9 mouse cellular contexts compared by ENCODE assay signal in genomic region chr9:106306662-106307351, GRCm38 (mm10). TPM values are rescaled to one million over a fixed set of nuclear protein-coding genes. Genes with fewer than 3 reads are reported as not detected.
DNase-seq lines count a peak whose midpoint lies in the region; ATAC-seq and TF ChIP-seq lines count a peak whose summit lies in the region.
"Had no signal": no experiment of that assay in that cellular context is flagged by ENCODE, and none has a peak within 500 bp of the region (broad histone marks: within the 10 kb centered on the region; RNA-seq: fewer than 3 reads in every experiment).

No protein-coding gene starts in this region.

- TF ChIP-seq CTCF in small intestine, adult 2 months (IDR thresholded peaks at IDR 0.05; ENCODE audit: extremely low read depth, insufficient read length, insufficient replicate concordance, low read depth, low read length), result peak; percentile 93

- no peak overlapping the region for H3K9ac ChIP-seq in midbrain, embryonic 14.5 days (replicated peaks; ENCODE audit: low read length)
- H3K9ac ChIP-seq: lung, embryonic 15.5 days had no signal

- intact Hi-C loops in gastrocnemius, postnatal 14 days (cut with DNase I; ENCODE audit: low total_unique reads), result loop anchor here (5.0 kb wide), 1 partner anchor 115 kb away; no protein-coding TSS in a partner anchor

- TF ChIP-seq POLR2A in small intestine, adult 2 months (IDR thresholded peaks at IDR 0.05; ENCODE audit: low read depth, low read length), result no peak

- peaks cover 20% of the 10 kb centered on the region; the same call in 1 of the 2 replicates for H3K36me3 ChIP-seq in heart, embryonic 10.5 days
- peaks cover 49% of the 10 kb centered on the region for H3K36me3 ChIP-seq in limb, embryonic 10.5 days
- H3K36me3 ChIP-seq in midbrain, embryonic 14.5 days (ENCODE audit: control insufficient read depth, insufficient read depth, low read length), result no peaks in the 10 kb centered on the region
- no peaks in the 10 kb centered on the region; the same call in 1 of the 2 replicates for H3K36me3 ChIP-seq in small intestine, adult 2 months (ENCODE audit: control insufficient read depth, insufficient read depth, low read length)

- no peaks in the 10 kb centered on the region for H3K9me3 ChIP-seq in heart, embryonic 10.5 days
- H3K9me3 ChIP-seq in limb, embryonic 10.5 days (replicated peaks), result no peaks in the 10 kb centered on the region
- no peaks in the 10 kb centered on the region for H3K9me3 ChIP-seq in midbrain, embryonic 14.5 days (ENCODE audit: control insufficient read depth, low read length)
- H3K9me3 ChIP-seq: lung, embryonic 15.5 days had no signal

- ATAC-seq in midbrain, embryonic 14.5 days (ENCODE audit: low FRiP score, low TSS enrichment), result peak; percentile 20; the same call in 1 of the 2 replicates

- H3K4me3 ChIP-seq in heart, embryonic 10.5 days, result no peak overlapping the region
- H3K4me3 ChIP-seq in limb, embryonic 10.5 days, result no peak overlapping the region
- no peak overlapping the region for H3K4me3 ChIP-seq in midbrain, embryonic 14.5 days (replicated peaks; ENCODE audit: low read depth, low read length)
- no peak overlapping the region for H3K4me3 ChIP-seq in small intestine, adult 2 months (ENCODE audit: low read depth, low read length)
- H3K4me3 ChIP-seq: lung, embryonic 15.5 days had no signal

- no peak overlapping the region for H3K4me2 ChIP-seq in midbrain, embryonic 14.5 days (ENCODE audit: low read length)
- H3K4me2 ChIP-seq: lung, embryonic 15.5 days had no signal

- no peaks in the 10 kb centered on the region for H3K27me3 ChIP-seq in heart, embryonic 10.5 days (ENCODE audit: insufficient read depth, poor library complexity, severe bottlenecking)
- no peaks in the 10 kb centered on the region for H3K27me3 ChIP-seq in limb, embryonic 10.5 days (ENCODE audit: low read depth, poor library complexity, severe bottlenecking)
- H3K27me3 ChIP-seq in midbrain, embryonic 14.5 days (ENCODE audit: control insufficient read depth, insufficient read depth, low read length), result no peaks in the 10 kb centered on the region
- H3K27me3 ChIP-seq in small intestine, adult 2 months (ENCODE audit: control insufficient read depth, insufficient read depth, low read length), result no peaks in the 10 kb centered on the region
- H3K27me3 ChIP-seq: lung, embryonic 15.5 days had no signal

- H3K4me1 ChIP-seq in heart, embryonic 10.5 days, result peaks cover 58% of the 10 kb centered on the region
- H3K4me1 ChIP-seq in limb, embryonic 10.5 days, result peaks cover 19% of the 10 kb centered on the region
- no peaks in the 10 kb centered on the region for H3K4me1 ChIP-seq in midbrain, embryonic 14.5 days (ENCODE audit: control insufficient read depth, insufficient read depth, low read length)
- peaks cover 2% of the 10 kb centered on the region; the same call in 1 of the 2 replicates for H3K4me1 ChIP-seq in small intestine, adult 2 months (ENCODE audit: control insufficient read depth, insufficient read depth, insufficient read length, low read length)

- WGBS in heart, embryonic 10.5 days, result 46% methylated on average over 8 of the region's 8 CpGs
- WGBS in limb, embryonic 10.5 days, result 51% methylated on average over 8 of the region's 8 CpGs
- 47% methylated on average over 8 of the region's 8 CpGs for WGBS in midbrain, embryonic 14.5 days
- 66% methylated on average over 8 of the region's 8 CpGs for WGBS in small intestine, adult 2 months

- DNase-seq in heart, adult 11 months, result peak; percentile 97
- DNase-seq in heart, embryonic 10.5 days (ENCODE audit: low spot score), result no peak
- peak; percentile 55 to 76 for DNase-seq in cerebellum, postnatal 4 days (ENCODE audit: low spot score in 2 of 2)
- DNase-seq in gastrocnemius, postnatal 14 days, result peak; percentile 79
- peak; percentile 55 for DNase-seq in kidney, adult 11 months
- DNase-seq in limb, embryonic 10.5 days (ENCODE audit: low spot score), result peak; percentile 76
- peak; percentile 87 for DNase-seq in midbrain, embryonic 14.5 days

- H3K27ac ChIP-seq in heart, embryonic 10.5 days, result no peak overlapping the region
- H3K27ac ChIP-seq in limb, embryonic 10.5 days, result peak overlapping the region; percentile 62; the same call in 1 of the 2 replicates
- H3K27ac ChIP-seq in midbrain, embryonic 14.5 days (replicated peaks; ENCODE audit: low read depth, low read length), result no peak overlapping the region
- no peak overlapping the region for H3K27ac ChIP-seq in small intestine, adult 2 months (ENCODE audit: insufficient read depth, low read depth, low read length)
- H3K27ac ChIP-seq: lung, embryonic 15.5 days had no signal

RNA-seq across cellular contexts. Expression of gene Poc1a, which starts 25.9 kb away (rescaled TPM):
- polyA plus RNA-seq in heart, embryonic 10.5 days (2016; fragmentation: Nextera tagmentation; extraction: Ambion mirVana), result 36.5 and 42.3 TPM in 2 replicates
- 1 to 10 TPM; 1.8 to 2.5 TPM for total RNA-seq in gastrocnemius, postnatal 14 days (2021)
- polyA plus RNA-seq in limb, embryonic 10.5 days (2016; fragmentation: Nextera tagmentation; extraction: Ambion mirVana), result 42.9 and 43.9 TPM in 2 replicates
- polyA plus RNA-seq in midbrain, embryonic 14.5 days (2014; fragmentation: Nextera tagmentation; extraction: Ambion mirVana), result 7.1 and 8.4 TPM in 2 replicates
- polyA plus RNA-seq in small intestine, adult 2 months (2012; rRNA removed), result 6.5 and 14.9 TPM in 2 replicates

RNA-seq across cellular contexts. Expression of gene Alas1, which starts 58.4 kb away (rescaled TPM):
- 96.9 and 120 TPM in 2 replicates for polyA plus RNA-seq in heart, embryonic 10.5 days (2016; fragmentation: Nextera tagmentation; extraction: Ambion mirVana)
- 100 to 1,000 TPM; 189 to 234 TPM for total RNA-seq in gastrocnemius, postnatal 14 days (2021)
- polyA plus RNA-seq in limb, embryonic 10.5 days (2016; fragmentation: Nextera tagmentation; extraction: Ambion mirVana), result 62.8 and 77.9 TPM in 2 replicates
- polyA plus RNA-seq in midbrain, embryonic 14.5 days (2014; fragmentation: Nextera tagmentation; extraction: Ambion mirVana), result 93.0 and 101 TPM in 2 replicates
- 117 and 156 TPM in 2 replicates for polyA plus RNA-seq in small intestine, adult 2 months (2012; rRNA removed)
